Mouse (Mus musculus): ENCODE measurements at regions not wholly inside any gene's neighbourhood (a gene's known extent, or its start where the extent isn't known, plus 50 kb on each side); places are given as distances from the start of the nearest gene placed in this dataset.

DNA sequence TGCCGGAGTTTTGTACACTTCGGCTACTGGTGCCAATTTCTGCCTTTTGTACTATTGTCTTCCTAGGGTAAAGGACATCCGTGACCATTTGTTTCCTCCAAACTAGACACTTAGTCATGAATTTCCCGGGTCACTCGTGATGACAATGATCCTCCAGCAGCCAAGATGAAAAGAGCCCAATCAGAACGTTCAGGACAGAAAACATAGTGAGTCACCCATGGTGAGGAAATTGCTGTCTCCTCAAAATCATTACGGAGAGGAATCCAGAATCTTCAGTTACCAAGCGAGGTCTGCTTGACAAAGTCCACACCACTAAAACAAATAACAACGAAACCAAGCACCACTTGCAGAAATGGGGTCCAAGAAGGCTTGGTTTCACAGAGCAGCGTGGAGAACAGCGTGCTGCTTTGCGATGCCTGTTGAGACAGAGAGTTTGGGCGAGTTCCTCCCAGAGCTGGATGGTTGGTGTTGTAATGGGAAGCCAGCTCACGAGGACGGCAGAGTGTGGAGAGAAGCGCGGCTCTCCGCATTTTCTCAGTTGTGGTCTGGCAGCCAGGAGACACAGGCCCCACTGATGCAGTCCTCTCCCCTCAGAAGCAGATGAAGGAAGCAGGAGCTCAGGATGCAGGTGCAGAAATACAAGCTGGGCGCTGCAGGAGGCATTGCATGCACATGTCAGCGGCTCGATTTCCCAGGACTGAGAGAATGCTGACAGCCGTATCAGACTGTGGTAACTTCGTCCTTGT, 67.7 kb upstream of the Fbxo11 start:
- ATAC-seq (replicated peaks; ENCODE audit: low FRiP score, low read depth) = no peak
- 50% methylated on average over 23 of the region's 23 CpGs for WGBS
- Histone ChIP-seq H3K9ac (ENCODE audit: low read depth, low read length) (no peak overlapping the region), H3K4me2 (ENCODE audit: low read length) (peak overlapping the region; percentile 26; the same call in 1 of the 2 replicates), H3K27ac (peak overlapping the region; percentile 26; the same call in 1 of the 2 replicates), H3K36me3 (ENCODE audit: insufficient read depth, low read length) (no peaks in the 10 kb centered on the region), H3K4me3 (replicated peaks; ENCODE audit: low read depth, low read length) (no peak overlapping the region), H3K4me1 (replicated peaks; ENCODE audit: insufficient read depth, low read length) (no peaks in the 10 kb centered on the region), H3K9me3 (replicated peaks; ENCODE audit: low read length) (no peaks in the 10 kb centered on the region), H3K27me3 (ENCODE audit: insufficient read depth, low read length) (no peaks in the 10 kb centered on the region)
- DNase-seq (ENCODE audit: low spot score) = peak; percentile 54
- TF ChIP-seq CTCF (IDR thresholded peaks at IDR 0.05; ENCODE audit: low read depth) = no peak

DNA sequence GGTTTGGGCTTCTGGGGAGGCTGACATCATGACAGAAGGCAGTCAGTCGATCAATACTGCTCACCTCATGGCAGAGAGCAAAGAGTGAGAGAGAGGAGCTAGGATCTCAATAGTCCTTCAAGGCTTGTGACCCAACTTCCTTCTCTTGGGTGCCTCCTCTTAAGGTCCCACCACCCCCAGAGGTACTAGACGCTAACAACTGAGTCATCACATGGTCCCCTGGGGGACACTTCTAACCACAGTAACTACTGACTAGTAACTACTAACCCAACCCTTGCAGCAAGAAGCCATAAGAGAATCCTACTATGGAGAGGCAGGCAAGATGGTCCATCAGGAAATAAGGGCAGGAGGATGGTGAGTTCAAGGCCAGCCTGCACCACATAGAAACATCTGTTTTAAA, 69.5 kb upstream of the Fbxo11 start:
- 85% methylated on average over 2 of the region's 2 CpGs for WGBS
- Histone ChIP-seq H3K4me1 (replicated peaks; ENCODE audit: insufficient read depth, low read length) (no peaks in the 10 kb centered on the region), H3K36me3 (ENCODE audit: insufficient read depth, low read length) (no peaks in the 10 kb centered on the region)

GRCm38 (mm10) chr17:88141538-88141937, 76.4 kb upstream of the Fbxo11 start:
- Histone ChIP-seq H3K9me3 (replicated peaks; ENCODE audit: low read length) (no peaks in the 10 kb centered on the region), H3K4me1 (replicated peaks; ENCODE audit: insufficient read depth, low read length) (no peaks in the 10 kb centered on the region), H3K36me3 (ENCODE audit: insufficient read depth, low read length) (no peaks in the 10 kb centered on the region), H3K27me3 (ENCODE audit: insufficient read depth, low read length) (no peaks in the 10 kb centered on the region), H3K27ac (no peak overlapping the region), H3K4me3 (replicated peaks; ENCODE audit: low read depth, low read length) (no peak overlapping the region), H3K9ac (ENCODE audit: low read depth, low read length) (no peak overlapping the region), H3K4me2 (ENCODE audit: low read length) (no peak overlapping the region)
- no peak for TF ChIP-seq CTCF (IDR thresholded peaks at IDR 0.05; ENCODE audit: low read depth)
- WGBS = 41% methylated on average over 12 of the region's 12 CpGs
- DNase-seq (ENCODE audit: low spot score) (no peak), ATAC-seq (replicated peaks; ENCODE audit: low FRiP score, low read depth) (no peak)

More for the DNA sequence above, 69.5 kb upstream of the Fbxo11 start:
- TF ChIP-seq CTCF (IDR thresholded peaks at IDR 0.05; ENCODE audit: low read depth) = no peak
- no peak for DNase-seq (ENCODE audit: low spot score)
- H3K4me3 ChIP-seq (replicated peaks; ENCODE audit: low read depth, low read length) = no peak overlapping the region
- no peak overlapping the region for H3K9ac ChIP-seq (ENCODE audit: low read depth, low read length)
- H3K27ac ChIP-seq = no peak overlapping the region
- no peak for ATAC-seq (replicated peaks; ENCODE audit: low FRiP score, low read depth)
- no peaks in the 10 kb centered on the region for H3K27me3 ChIP-seq (ENCODE audit: insufficient read depth, low read length)
- no peak overlapping the region for H3K4me2 ChIP-seq (ENCODE audit: low read length)
- H3K9me3 ChIP-seq (replicated peaks; ENCODE audit: low read length) = no peaks in the 10 kb centered on the region

DNA sequence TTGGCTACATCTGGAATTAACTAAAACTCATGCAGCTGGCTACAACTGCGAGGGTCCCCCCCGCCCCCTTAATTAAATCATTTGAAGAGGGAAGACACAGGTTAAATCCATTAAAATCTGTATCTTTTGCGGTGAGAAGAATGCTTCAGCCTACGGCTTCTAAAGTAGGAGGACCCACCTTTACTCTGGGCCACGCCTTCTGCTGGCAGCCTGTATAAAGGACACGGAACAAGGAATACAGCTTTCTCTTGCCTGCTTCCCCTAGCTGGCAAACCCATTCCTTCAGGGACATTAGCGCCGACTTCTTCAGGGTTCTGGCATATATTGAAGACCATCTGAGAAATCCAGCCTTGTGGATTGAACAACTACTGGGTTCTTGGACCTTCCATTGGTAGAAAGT, 76.9 kb upstream of the Fbxo11 start:
- Histone ChIP-seq H3K9me3 (replicated peaks; ENCODE audit: low read length) (no peaks in the 10 kb centered on the region), H3K27ac (no peak overlapping the region), H3K27me3 (ENCODE audit: insufficient read depth, low read length) (no peaks in the 10 kb centered on the region), H3K4me1 (replicated peaks; ENCODE audit: insufficient read depth, low read length) (no peaks in the 10 kb centered on the region), H3K9ac (ENCODE audit: low read depth, low read length) (no peak overlapping the region), H3K36me3 (ENCODE audit: insufficient read depth, low read length) (no peaks in the 10 kb centered on the region), H3K4me2 (ENCODE audit: low read length) (no peak overlapping the region), H3K4me3 (replicated peaks; ENCODE audit: low read depth, low read length) (no peak overlapping the region)
- no peak for TF ChIP-seq CTCF (IDR thresholded peaks at IDR 0.05; ENCODE audit: low read depth)
- DNase-seq (ENCODE audit: low spot score) (no peak), ATAC-seq (replicated peaks; ENCODE audit: low FRiP score, low read depth) (no peak)
- 56% methylated on average over 8 of the region's 8 CpGs for WGBS

GRCm38 (mm10) chr17:88142809-88143208, 77.7 kb upstream of the Fbxo11 start:
- DNase-seq (ENCODE audit: low spot score) (no peak), ATAC-seq (replicated peaks; ENCODE audit: low FRiP score, low read depth) (no peak)
- no peak overlapping the region for H3K4me3 ChIP-seq (replicated peaks; ENCODE audit: low read depth, low read length)
- no peaks in the 10 kb centered on the region for H3K36me3 ChIP-seq (ENCODE audit: insufficient read depth, low read length)
- H3K4me1 ChIP-seq (replicated peaks; ENCODE audit: insufficient read depth, low read length) = no peaks in the 10 kb centered on the region
- no peak overlapping the region for H3K27ac ChIP-seq
- H3K9ac ChIP-seq (ENCODE audit: low read depth, low read length) = no peak overlapping the region
- no peaks in the 10 kb centered on the region for H3K9me3 ChIP-seq (replicated peaks; ENCODE audit: low read length)
- 77% methylated on average over 3 of the region's 3 CpGs for WGBS
- no peaks in the 10 kb centered on the region for H3K27me3 ChIP-seq (ENCODE audit: insufficient read depth, low read length)
- no peak for TF ChIP-seq CTCF (IDR thresholded peaks at IDR 0.05; ENCODE audit: low read depth)
- no peak overlapping the region for H3K4me2 ChIP-seq (ENCODE audit: low read length)

- WGBS = 87% methylated on average over 3 of the region's 3 CpGs
- Histone ChIP-seq H3K9me3 (replicated peaks; ENCODE audit: low read length) (no peaks in the 10 kb centered on the region), H3K4me3 (replicated peaks; ENCODE audit: low read depth, low read length) (no peak overlapping the region), H3K4me1 (replicated peaks; ENCODE audit: insufficient read depth, low read length) (no peaks in the 10 kb centered on the region), H3K27ac (no peak overlapping the region), H3K36me3 (ENCODE audit: insufficient read depth, low read length) (no peaks in the 10 kb centered on the region), H3K4me2 (ENCODE audit: low read length) (no peak overlapping the region), H3K9ac (ENCODE audit: low read depth, low read length) (no peak overlapping the region), H3K27me3 (ENCODE audit: insufficient read depth, low read length) (no peaks in the 10 kb centered on the region)
- no peak for TF ChIP-seq CTCF (IDR thresholded peaks at IDR 0.05; ENCODE audit: low read depth)
- DNase-seq (ENCODE audit: low spot score) (no peak), ATAC-seq (replicated peaks; ENCODE audit: low FRiP score, low read depth) (no peak)
Measured at GRCm38 (mm10) chr17:88143378-88143943, 78.4 kb upstream of the Fbxo11 start.

All from kidney, postnatal 0 days (tissue).